Mouse (Mus musculus): Measurements from ENCODE around the gene Cadps.

Gene Cadps

DNA sequence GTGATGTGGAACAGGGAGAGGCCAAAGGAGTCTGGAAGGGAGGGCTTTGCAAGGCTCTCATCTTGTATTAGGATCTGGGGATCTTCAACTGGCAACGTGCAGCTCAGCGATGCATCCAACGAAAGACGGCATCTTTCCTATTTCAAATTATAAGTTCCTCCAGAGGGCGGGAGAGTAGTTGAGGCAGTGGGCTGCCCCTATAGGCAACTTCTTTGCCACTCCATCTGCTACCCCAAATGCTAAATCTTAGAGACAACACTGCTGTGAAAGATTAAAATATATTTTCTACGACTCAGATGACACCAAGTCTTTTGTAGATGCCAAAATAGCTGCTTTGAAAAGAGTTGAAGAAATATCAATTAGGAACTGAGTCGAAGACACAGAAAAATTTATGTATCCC is 315.9 kb downstream of the Cadps start:
- DNase-seq (ENCODE audit: low spot score in 2 of 2), result no peak

- DNase-seq (ENCODE audit: low spot score in 2 of 2), result peak; percentile 19 to 58
Observed at GRCm38 (mm10) chr14:12504191-12504947, 318.5 kb downstream of the Cadps start.

DNA sequence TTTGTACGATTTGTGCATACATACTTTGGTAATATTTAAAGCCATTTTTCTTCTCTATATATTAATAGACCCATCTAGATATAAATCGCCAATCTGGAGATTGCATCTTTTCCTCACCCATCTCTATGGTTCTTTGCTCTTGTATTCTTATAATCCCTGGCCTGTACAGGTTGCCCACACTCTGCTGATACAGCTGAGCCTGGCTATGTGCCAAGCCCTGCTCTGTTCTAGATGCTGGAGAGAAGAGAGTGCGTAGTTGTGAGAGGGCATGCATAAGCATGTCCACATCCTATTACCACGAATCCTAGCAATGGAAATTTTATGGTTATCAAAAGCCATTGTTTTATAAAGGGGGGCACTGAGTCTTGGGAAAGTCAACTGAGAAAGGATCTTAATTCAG is 360.7 kb downstream of the Cadps start:
- no peak for DNase-seq (ENCODE audit: low spot score in 2 of 2)

- DNase-seq (ENCODE audit: low spot score in 2 of 2), result peak in 1 of 2 experiments; percentile 38
Observed at GRCm38 (mm10) chr14:12459700-12460099, 363.2 kb downstream of the Cadps start.

DNA sequence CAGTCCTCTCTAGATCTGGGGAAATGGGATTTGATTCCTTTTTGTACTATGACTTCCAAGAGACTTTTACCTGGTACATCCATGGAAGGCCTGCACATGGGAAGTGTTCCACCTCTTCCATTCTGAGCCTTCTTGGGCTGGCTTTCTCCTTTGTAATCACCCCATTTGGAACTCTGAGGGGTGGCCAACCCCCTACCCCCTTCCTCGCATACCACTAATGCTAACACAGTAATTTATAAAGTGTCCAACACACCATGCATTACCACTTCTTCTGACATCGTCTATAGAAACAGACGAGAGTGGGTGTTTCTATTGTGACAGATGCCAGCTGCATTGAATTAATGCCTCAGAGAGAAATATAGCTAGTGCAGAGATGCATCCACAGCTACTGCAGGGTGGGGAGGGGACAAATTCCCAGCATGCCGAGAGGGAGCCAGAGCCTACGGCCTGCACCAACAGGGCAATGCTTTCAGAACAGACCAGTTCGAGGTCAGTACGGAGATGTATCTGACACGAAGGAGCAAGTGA is 367.8 kb downstream of the Cadps start:
- peak in 1 of 2 experiments; percentile 27 for DNase-seq (ENCODE audit: low spot score in 2 of 2)

DNA sequence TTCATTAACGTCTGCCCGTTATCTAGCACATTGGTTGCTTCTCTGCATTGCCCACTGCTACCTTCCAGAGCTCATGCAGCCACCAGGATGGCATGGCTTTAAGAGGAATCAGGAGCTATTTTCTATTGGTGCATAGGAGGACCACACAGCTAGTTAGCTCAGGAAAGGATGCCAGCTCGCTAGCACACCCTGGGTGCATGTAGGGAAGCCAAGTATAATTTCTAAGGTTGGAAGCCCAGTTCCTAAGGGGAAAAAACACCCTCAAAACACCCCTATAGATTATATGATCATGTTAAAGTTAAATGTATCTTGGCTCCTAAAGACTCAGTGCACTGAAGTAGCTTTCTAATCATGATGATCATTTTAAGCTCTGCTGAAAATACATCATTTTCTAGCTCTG is 372.1 kb downstream of the Cadps start:
- no peak for DNase-seq (ENCODE audit: low spot score in 2 of 2)

DNA sequence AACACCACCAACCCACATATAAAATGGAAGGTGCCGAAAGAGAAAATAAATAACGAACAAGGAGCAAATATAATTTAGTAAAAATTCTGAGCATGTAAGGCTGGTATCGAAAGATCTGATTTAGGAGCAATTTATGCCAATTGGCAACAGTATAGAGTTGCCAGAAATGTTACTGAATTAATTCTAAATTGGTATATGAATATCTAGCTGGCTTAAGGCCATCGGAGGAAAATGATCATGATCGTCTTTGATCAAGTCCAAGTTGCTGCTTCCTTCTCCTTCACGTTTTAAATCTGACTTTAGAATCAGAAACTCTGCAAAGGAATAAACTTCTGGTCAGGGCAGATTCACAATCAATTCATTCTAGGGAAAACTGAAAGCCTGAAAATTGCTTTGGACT is 374.0 kb downstream of the Cadps start:
- DNase-seq (ENCODE audit: low spot score in 2 of 2), result no peak

DNA sequence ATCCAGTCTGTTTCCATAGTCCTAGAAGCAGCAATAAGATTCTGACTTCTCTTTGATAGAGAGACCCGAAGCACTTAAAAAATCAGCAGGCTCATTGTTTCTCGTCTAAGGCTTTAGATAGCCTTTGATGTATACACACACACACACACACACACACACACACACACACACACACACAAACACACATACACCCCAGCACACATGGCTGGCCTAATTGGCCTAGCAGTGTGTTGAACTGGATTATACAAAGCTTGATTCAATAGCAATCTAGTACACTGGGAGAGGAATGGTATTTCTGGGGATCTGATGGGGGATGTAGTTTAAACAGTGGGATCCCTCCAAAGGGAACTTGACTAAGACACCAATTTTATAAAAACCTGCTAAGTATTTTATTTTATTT is 381.9 kb downstream of the Cadps start:
- DNase-seq (ENCODE audit: low spot score in 2 of 2), result no peak

DNA sequence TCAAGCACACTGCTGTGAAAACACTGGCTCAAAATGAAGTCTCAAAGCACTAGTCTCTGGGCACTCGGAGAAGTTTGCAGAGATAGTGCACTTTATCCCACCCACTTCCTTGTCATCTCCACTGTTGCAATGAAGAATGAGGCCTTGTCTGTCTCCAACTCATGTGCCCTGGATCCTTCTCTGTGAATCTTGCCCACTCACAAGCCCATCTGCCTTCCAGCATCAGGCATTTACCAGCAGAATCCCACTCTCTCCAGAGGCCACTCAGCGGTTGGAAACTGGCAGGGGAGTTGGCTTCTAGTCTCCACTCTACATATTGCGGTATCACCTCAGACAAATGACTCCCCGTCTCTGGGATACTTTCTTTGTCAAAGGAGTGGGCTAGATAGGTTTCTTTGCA is 384.9 kb downstream of the Cadps start:
- no peak for DNase-seq (ENCODE audit: low spot score in 2 of 2)

DNA sequence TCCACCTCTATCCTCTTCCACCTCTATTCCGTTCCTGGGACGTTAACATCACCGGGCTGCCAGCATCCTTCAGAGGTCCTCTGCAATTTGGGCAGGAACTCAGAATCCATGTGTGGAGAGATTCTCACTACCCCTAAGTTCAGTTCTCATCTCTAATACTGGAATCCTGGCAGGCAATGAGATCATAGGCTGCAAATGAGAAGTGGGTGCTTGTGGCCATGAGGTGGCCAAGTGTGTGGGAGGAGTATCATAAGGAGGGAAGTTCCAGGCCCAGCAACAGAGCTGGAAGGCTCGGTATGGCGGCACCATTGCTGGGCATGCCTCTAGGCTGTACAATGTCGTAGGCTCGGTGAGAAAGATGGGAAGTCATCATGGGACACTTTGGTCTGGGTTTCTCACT is 385.5 kb downstream of the Cadps start:
- DNase-seq (ENCODE audit: low spot score in 2 of 2), result peak in 1 of 2 experiments; percentile 41

- DNase-seq (ENCODE audit: low spot score in 2 of 2), result peak in 1 of 2 experiments; percentile 65
Observed at GRCm38 (mm10) chr14:12436903-12437368, 385.9 kb downstream of the Cadps start.

- DNase-seq (ENCODE audit: low spot score in 2 of 2), result peak in 1 of 2 experiments; percentile 42
Observed at GRCm38 (mm10) chr14:12428021-12428654, 394.7 kb downstream of the Cadps start.

DNA sequence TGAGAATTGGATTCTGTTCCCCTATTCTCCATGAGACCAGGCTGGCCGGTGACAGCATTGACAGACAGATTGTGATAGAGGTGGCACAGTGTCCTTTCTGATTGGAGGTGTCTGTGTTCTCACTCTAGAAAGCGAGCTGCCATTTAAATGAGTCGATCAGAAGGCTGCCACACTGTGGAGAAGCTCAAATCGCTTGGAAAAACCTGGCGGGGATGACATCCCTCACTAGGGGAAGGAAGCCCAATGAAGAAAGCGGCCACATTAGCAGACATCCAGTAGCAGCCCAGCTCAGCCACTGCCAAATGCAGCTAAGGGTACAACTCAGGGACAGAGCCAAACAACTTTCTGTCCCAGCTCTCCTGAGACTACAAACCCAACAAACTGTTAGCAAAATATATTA is 397.6 kb downstream of the Cadps start:
- DNase-seq (ENCODE audit: low spot score in 2 of 2), result no peak

DNA sequence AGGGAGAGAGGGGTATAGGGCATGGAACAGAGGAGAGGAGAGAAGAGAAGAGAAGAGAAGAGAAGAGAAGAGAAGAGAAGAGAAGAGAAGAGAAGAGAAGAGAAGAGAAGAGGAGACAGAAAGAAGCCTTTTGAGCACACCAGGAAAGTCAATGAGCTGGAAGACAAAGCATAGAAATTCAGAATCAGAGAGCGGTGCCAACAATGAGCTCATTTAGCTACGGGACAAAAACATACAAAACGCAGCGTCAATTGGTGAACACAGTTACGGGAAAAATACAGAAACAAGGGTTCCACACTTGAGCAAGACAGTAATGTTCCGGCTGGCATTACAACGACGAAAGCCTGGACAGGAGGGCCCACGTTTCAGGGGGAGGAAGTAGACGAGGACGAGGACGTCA is 412.6 kb downstream of the Cadps start:
- DNase-seq (ENCODE audit: low spot score in 2 of 2), result no peak

DNA sequence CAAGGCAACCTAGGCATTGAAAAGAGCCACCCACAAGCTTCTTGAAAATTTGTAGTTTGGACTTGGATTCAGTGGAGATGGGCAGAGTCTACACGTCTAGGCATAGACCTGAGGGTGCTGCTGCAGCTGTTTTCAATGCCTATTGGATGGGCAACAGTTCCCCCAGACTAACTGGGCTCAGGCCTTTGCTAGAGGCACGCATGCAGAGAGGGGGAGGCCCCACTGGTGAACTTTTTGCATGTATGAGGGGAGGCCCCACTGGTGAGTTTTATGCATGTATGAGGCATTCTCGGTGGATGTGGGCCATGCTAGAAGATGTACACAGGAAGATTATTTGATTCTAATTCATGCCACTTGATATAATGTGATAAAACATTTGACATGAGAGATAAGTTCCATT is 413.1 kb downstream of the Cadps start:
- no peak for DNase-seq (ENCODE audit: low spot score in 2 of 2)

GRCm38 (mm10) chr14:12406588-12406987 is 416.3 kb downstream of the Cadps start:
- DNase-seq (ENCODE audit: low spot score in 2 of 2), result no peak

DNA sequence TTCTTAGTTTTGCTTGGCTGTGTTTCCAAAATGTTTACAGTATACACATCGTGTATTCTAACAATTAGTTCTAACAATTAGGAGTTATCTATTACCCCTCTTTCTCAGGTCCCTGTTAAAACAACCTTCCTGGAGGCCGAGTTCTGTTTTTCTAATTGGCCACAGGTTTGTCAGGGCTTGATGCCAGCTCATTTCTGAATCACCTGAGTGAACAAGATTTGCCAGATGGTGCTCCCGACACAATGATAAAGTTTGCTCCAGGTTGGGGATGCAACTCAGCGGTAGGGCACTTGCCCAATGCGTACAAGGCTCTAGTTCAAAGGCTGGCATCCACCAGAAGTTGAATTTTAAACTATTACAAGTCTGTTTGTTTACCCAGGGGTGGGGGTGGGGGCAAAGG is 417.7 kb downstream of the Cadps start:
- DNase-seq (ENCODE audit: low spot score in 2 of 2), result no peak

- no peak for DNase-seq (ENCODE audit: low spot score in 2 of 2)
Observed at GRCm38 (mm10) chr14:12404724-12405123, 418.2 kb downstream of the Cadps start.

DNA sequence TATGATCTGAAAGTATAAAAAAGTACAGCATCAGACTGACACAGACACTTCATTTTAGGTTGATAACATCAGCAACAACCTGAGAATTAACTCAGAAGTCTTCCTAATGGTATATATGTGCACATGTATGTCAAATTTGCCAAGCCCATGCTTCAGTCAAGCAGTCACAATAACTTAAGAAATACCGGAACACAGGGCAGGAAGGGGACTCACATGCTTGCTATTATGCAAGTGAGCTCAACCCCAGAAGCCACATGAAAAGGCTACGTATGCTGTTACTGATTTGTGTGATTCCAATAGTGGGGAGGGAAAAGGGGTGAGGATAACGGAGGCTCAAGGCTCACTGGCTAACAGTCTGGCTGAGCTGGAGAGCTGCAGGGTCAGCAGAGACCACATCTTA is 418.8 kb downstream of the Cadps start:
- no peak for DNase-seq (ENCODE audit: low spot score in 2 of 2)

- DNase-seq (ENCODE audit: low spot score in 2 of 2), result no peak
Observed at GRCm38 (mm10) chr14:12400116-12400515, 422.8 kb downstream of the Cadps start.

DNA sequence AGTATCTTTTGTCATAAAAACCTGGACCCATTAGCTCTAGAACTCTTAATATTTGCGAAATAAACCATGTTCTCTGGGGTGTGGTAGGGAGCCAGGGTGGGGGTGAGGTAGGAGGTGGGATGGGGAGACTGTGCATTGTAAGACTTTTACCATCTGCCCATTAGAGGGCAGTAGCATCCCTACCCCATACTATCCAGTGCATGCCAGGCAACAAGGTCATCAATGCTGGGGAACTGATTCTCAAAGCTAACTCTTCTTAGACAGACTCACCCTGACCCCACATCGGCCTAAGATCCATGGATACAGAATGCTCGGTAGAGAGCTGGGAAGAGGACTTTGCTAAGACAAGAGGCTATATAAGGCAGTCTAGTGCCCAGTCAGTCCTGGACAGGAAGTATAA is 425.3 kb downstream of the Cadps start:
- DNase-seq (ENCODE audit: low spot score in 2 of 2), result no peak

DNA sequence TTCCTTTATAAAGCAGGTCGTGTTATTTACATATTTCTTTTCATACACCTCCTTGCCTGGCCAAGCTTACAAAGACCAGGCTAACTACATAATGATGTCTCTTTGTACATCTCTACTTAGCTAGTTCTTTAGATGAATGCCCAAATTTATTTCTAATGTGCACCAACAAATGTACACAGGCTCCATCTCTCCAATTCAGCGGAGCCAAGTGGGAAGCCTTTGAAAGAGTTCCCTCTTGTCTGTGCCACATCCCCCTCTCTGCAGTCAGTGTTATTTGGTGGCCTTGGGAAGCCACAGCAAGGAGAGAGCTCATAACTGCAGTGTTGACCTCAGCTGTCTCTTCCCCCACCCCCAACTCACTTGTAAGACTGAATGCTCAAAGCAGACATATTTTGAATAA is 428.6 kb downstream of the Cadps start:
- DNase-seq (ENCODE audit: low spot score in 2 of 2), result no peak

DNA sequence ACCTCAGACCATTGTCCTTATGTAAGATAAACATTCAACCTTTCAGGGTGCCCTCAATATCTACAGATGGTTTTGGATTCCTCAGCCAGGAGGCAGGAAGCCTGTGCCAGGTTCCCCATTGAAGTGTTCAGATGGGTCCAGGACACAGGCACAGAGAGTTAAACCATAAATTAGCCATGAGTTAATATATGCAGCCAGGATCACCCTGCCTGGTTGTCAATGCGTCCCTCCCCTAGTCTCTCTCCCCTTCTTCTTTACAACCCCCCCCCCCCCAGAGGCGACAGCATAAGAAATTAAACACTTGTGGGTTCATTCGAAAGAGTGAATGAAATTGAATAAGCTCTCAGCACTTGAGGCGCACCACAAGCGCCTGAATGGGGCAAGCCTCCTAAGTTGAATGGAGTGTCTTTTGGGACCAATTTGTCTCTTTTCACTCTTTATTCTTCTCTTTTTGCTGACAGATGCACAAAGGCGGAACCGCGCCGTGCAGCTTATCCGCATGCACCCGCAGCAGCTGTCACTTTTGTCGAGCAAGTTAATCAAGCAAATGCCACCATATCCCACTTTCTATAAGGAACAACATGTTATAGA is 429.5 kb downstream of the Cadps start:
- peak in 1 of 2 experiments; percentile 21 for DNase-seq (ENCODE audit: low spot score in 2 of 2)

All from left cerebral cortex, adult 9 months (tissue).